Mouse (Mus musculus) layer of hippocampus, postnatal 25 days (tissue): ENCODE measurements around the gene Orai3. TPM values are rescaled to one million over a fixed set of nuclear protein-coding genes. Genes with fewer than 3 reads are reported as not detected.

Experiments used
- DNase-seq, 2 experiments: peaks; one replicate each; pipeline ENCODE4 v3.0.0; 2022; ENCODE audit warnings: mixed read lengths in 2 of 2, low spot score in 1 of 2; ENCODE audit errors: extremely low spot score in 1 of 2
- total RNA-seq, 2 experiments: library from RNA; stranded (reverse); gene quantifications; 2 replicates each; pipeline ENCODE4 v1.2.3; 2021

The Orai3 gene
- total RNA-seq, 2 experiments from 2014 or later, result 28.7 to 33.2 TPM

- no peak for DNase-seq
These were observed 27.6 kb downstream of the Orai3 start for GRCm38 (mm10) chr7:127797076-127797845.

DNA sequence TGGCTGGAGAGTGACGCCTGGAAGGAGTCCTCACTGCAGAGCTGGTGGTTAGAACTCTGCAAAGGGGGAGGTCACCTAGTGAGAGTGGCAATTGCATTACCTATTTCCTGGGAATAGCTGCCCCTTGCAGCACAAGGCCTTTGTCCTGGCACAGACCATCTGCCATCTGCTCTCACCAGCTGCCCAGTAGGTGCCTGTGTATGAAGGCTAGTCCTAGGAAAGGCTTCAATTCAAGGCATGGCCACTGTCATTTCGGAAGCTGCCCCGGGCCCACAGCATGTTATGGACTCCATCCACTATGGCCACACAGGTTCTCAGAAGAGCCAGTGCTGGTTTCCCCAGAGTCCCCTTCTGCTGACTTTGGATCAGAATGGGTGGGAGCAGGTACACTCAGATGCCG lies 29.0 kb downstream of the Orai3 start:
- no peak for DNase-seq

DNA sequence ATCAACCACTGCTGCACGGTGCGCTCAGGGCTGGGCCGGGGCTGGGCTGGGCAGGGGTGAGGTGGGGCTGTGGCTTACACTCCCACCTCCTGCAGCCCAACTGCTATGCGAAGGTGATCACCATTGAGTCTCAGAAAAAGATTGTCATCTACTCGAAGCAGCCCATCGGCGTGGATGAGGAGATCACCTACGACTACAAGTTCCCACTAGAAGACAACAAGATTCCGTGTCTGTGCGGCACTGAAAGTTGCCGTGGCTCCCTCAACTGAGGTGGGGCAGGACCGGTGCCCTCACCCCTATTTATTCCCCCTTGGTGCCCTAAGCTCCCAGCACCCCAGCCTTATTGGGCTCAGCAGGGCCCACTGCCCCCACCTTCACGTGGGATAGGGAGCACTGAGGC lies 29.6 kb downstream of the Orai3 start:
- no peak for DNase-seq

GRCm38 (mm10) chr7:127799738-127800137 lies 30.1 kb downstream of the Orai3 start:
- no peak for DNase-seq

DNA sequence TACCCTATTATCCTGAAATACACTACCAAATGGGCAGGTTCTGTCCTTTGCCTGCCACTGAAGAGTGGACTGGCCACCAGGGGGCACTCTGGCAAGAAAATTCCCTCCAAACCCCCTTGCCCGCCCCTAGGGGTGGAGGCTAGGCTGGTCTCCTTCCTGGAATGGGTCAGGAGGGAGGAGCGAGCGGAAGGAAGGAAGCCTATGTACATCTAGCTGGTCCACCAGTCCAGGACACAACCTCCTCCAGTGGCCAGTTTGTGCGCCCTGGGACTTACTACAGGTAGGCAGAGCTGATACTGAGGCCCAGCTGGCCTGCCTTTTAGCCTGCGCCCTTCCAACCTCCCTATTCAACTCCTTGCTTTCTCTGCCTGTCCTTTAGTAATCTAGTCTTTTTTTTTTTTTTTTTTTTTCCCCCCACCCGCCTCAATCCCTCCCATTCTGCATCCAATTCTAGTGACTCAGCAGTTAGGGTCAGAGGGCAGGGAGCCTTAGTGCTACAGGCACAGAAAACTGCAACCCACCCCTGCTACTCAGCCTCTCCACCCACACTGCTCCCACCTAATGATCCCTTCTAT lies 30.9 kb downstream of the Orai3 start, which contains the start of gene Hsd3b7:
Gene Hsd3b7 (plus strand): TSS at position 170 of the 575 bp plus-strand sequence.
- DNase-seq, result peak; percentile 90 to 93

- DNase-seq, result no peak
These were observed 31.5 kb downstream of the Orai3 start for GRCm38 (mm10) chr7:127801010-127801621.

GRCm38 (mm10) chr7:127802313-127802712 lies 32.7 kb downstream of the Orai3 start:
- no peak for DNase-seq

DNA sequence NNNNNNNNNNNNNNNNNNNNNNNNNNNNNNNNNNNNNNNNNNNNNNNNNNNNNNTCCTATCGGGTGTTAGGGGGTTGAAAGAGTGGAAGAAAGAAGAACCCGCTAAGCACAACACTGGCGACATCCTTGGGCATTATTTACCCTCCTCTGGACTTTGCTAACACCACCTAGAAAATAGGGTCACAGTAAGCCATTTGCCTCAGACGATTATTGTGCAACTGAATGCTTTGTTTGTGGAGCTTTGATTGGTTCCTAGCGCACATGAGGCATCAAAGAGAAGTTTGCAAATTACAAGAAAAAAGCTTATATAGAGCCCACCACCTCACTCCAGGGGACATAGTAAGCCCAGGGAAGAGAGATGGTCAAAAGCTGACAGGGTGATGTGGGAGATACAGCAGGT lies 39.2 kb downstream of the Orai3 start:
- DNase-seq, result no peak

DNA sequence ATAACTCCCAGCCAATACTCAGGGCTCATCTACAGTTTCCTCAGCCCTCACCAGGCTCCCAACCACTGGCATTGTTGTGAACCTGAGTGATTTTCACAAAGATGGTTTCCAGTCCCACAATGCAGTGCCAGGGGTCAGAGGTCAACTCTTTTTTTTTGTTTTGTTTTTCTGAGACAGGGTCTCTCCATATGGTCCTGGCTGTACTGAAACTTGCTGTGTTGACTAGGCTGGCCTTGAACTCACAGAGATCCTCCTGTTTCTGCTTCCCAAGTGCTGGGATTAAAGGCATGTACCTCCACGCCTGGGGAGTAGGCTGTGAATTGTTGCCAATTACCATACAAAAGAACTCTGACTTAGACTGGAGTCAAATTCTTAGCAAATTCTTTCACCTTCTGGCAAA lies 40.2 kb downstream of the Orai3 start:
- no peak for DNase-seq

GRCm38 (mm10) chr7:127810650-127811049 lies 41.0 kb downstream of the Orai3 start:
- no peak for DNase-seq

- DNase-seq, result no peak
These were observed 41.6 kb downstream of the Orai3 start for GRCm38 (mm10) chr7:127811240-127811639.

DNA sequence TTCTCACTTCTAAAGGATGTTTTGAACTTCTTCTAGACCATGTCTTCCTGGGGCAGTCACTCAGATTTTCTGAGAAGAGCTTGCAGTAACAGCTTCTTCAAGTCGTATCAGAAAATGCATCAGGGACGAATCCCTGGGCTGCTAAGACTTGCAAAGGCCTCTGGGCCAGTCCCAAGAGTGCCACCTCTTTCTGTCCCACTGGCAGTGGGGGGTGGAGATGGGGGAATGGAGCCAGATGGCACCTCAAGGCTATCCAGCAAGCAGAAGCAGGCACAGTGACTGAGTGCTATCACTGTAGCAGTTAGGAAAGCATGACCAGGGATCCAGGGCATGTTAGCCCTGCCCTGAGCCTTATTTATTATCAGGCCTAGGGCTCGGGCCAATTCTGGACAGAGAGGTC lies 42.7 kb downstream of the Orai3 start:
- no peak for DNase-seq

DNA sequence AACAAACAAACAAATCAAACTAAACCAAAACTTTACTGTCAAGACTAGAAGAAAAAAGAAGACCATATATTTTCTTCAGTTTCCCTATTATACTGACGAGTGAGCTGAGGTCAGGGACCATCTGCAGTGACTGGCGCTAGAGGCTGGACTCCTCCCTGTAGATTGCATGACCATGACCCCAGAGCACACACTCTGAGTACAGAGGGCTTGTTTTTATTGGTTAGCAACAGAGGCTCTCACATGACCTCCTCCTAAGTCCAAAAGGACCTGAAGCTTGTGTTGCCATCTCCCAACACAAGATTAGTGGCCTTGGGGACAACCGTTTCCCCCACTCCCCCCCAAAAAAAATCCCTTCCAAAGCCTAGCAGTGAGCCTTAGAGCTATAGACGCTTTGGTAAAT lies 44.2 kb downstream of the Orai3 start:
- no peak for DNase-seq

- peak in 1 of 2 experiments; percentile 72 for DNase-seq
These were observed 44.8 kb downstream of the Orai3 start for GRCm38 (mm10) chr7:127814241-127814921.

DNA sequence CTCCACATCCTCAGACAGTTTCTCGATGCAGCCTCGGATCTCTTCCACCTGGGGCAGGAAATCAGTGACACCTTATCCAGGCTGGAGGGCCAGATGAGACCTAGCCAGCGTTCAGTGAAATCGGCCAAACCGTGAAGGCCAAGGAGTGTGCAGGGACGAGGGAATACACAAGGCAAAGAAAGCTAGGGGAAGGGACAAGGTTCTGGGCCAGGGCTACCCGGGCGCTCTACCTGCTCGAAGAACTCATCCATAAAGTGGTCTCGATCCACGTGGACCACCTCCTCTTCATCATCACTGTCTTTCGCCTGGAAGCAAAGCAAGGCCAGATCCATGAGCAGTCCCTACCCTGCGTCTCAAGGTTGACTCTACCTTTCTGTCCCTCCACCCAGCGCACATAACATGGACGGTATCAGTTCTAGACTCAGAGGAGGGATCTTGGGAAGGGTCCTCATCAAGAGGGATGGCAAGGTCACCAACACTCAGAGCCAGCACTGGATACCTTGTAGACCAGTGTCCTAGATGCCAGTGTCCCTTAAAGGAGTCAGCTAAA lies 45.6 kb downstream of the Orai3 start:
- DNase-seq, result no peak

DNA sequence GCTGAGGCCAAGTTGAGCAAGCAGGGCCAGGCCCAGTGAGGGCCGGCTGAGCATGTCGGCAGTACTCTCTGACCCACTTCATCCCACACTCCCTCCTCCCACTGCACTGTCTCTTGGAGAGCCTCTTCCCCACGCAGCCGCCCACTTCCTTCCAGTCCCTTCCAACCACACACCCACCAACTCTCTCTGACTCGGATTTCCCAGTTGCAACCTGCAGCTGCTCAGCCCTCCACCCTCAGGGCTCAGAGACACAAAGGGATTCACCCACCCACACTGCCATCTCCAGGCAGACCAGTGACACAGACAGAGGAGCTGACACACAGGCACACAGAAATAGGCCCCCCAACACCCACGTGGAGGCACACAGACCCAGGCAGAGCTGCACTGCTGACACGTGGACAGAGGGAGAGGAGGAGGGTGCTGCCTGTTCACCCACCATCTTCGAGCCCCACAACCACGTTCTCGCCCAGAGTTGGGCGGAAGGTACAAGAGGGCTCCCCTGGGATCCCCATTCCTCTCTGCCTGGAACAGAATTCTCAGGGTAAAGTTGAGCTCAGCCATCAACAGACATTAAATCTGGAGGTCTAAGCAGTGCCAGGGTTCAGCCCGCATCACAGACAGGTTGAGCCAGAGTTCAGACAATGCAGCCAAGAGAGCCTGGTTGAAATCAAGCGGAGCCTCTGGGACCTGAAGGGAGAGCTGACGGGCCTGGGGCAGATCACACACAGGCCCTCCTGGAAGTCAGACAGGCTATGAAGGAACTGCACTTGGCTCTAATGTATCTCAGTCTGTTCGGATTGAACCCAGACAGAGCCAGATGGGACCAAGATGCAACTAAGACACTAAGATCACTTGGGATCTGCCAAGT lies 46.6 kb downstream of the Orai3 start:
- no peak for DNase-seq

DNA sequence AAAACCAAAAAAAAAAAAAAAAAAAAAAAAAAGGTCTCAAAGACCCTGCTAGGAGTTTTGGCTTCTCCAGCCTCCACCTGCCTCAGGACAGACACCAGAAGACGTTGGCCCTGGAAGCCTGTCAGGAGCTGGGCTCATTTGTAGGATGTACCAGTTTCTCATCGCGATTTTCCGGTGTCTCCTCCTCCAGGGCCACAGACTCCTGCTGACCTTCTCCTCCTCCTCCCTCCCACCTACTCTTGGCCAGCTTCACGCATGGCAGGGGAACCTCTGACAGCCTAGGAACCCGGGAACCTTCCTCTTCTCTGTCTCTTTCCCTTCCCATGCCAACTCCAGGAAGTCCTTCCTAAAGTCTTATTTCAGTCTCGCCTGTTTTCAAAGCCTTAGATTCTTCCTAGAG lies 47.4 kb downstream of the Orai3 start:
- no peak for DNase-seq

DNA sequence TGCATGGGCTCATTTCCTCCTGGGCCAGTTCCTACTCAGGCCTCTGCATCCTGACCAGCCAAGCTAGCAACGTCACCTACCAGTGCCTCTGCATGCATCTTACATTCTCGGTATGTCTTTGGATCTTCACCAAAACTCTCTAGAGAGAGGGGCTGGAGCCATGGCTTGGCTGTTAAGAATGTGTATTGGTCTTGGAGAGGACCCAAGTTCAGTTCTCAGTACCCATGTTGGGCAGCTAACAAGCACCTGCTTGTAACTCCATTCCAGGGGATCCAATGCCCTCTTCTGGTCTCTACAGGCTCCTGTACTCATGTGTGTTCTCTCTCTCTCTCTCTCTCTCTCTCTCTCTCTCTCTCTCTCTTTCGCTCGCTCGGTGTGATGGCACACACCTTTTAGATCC lies 48.2 kb downstream of the Orai3 start:
- no peak for DNase-seq

- no peak for DNase-seq
These were observed 51.4 kb downstream of the Orai3 start for GRCm38 (mm10) chr7:127820836-127821509.
